Mouse (Mus musculus) testis, adult 2 months (tissue): ENCODE results near the gene Olfr667. TPM values are rescaled to one million over a fixed set of nuclear protein-coding genes. Genes with fewer than 3 reads are reported as not detected.
"Not testable (repeated sequence)": the region's sequence is repeated elsewhere in the genome, so short reads cannot be mapped to it uniquely, and the experiment has no call there.

Experiments
- H3K27ac ChIP-seq: fragments of 200-500 bp; 2 replicates; pipeline ENCODE4 v1.5.1; 2012; ENCODE audit warnings: low read depth, low read length; ENCODE audit not compliant: control insufficient read depth, insufficient read depth
- H3K27me3 ChIP-seq: fragments of 200-500 bp; 2 replicates; pipeline ENCODE4 v1.6.1; 2012; ENCODE audit warnings: mild to moderate bottlenecking, low read length, moderate library complexity; ENCODE audit not compliant: control insufficient read depth, insufficient read depth
- H3K36me3 ChIP-seq: fragments of 200-500 bp; 2 replicates; pipeline ENCODE4 v1.6.1; 2012; ENCODE audit warnings: mild to moderate bottlenecking, low read length; ENCODE audit not compliant: control insufficient read depth, insufficient read depth
- H3K4me1 ChIP-seq: fragments of 200-500 bp; 2 replicates; pipeline ENCODE4 v1.6.1; 2012; ENCODE audit warnings: low read length; ENCODE audit not compliant: control insufficient read depth, insufficient read depth
- H3K4me3 ChIP-seq: fragments of 200-500 bp; 2 replicates; pipeline ENCODE4 v1.5.1; 2012; ENCODE audit warnings: low read depth, mild to moderate bottlenecking, low read length, moderate library complexity, mixed read lengths; ENCODE audit not compliant: control insufficient read depth
- CTCF ChIP-seq: fragments of 200-500 bp; IDR thresholded peaks from 2 replicates; pipeline ENCODE4 v1.5.1; 2012; ENCODE audit warnings: low read depth, mild to moderate bottlenecking, inconsistent platforms, low read length, moderate library complexity; ENCODE audit not compliant: control insufficient read depth, insufficient read depth, insufficient replicate concordance
- POLR2A ChIP-seq: fragments of 200-500 bp; IDR thresholded peaks from 2 replicates; pipeline ENCODE4 v1.6.1; 2012; ENCODE audit warnings: low read depth, mild to moderate bottlenecking, inconsistent platforms, low read length, moderate library complexity; ENCODE audit not compliant: control insufficient read depth
- polyA plus RNA-seq: library from polyadenylated mRNA; depleted of rRNA; stranded (reverse); fragments of >200 nt; gene quantifications from 2 replicates; pipeline ENCODE4 v1.2.3, GENCODE M21; 2012; rRNA removed

The Olfr667 gene
- polyA plus RNA-seq, result not detected in 2 replicates

DNA sequence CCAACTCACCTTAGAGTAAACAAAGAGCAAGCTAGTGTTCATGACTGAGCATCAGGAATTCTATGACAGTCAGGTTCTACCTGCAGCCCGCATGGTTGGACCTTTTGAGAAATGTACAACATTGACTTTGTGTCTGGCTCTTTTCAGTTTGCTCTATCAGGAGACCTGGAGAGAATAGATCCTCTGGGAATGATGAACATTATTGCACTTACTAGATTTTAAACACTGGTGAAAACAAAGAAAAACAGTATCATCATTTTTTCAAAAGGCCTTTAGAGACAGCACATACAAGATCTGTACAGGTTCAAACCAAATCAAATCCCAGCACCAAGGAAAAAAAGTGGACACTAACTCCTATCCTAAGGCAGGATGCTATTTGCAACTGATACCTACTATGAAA lies at the start of gene Olfr667:
TSS of gene Olfr667 (minus strand) at position 101 of the 400 bp plus-strand sequence.
- no peaks in the 10 kb centered on the region for H3K27me3 ChIP-seq
- H3K4me1 ChIP-seq, result no peaks in the 10 kb centered on the region
- no peak for TF ChIP-seq CTCF
- no peak for TF ChIP-seq POLR2A
- H3K27ac ChIP-seq, result no peak within 1 kb of the TSS
- H3K4me3 ChIP-seq, result no peak within 1 kb of the TSS
- H3K36me3 ChIP-seq, result no peaks in the 10 kb centered on the region

DNA sequence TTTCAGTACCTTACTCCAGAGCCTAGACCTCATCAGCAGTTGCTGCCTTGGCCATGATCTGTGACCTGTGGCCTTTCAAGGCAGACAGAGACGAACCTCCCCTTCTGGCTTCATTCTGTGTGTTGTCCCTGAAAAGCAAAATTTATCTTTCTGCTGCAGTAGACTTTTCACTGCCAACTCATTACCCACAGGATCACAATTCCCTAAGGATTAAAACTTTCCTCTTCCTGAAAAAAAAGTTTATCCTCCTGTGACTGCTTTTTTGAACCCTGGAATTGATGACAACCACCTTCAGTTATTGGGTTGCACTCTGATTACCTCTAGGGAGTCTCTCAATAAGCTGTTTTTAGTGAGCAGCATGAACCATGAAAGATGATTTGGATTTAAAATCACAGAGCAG lies 41.2 kb upstream of the Olfr667 start, which contains the start of gene Olfr670:
TSS of gene Olfr670 (minus strand) at position 101 of the 400 bp plus-strand sequence.
- Histone ChIP-seq H3K36me3 (no peaks in the 10 kb centered on the region), H3K27me3 (no peaks in the 10 kb centered on the region), H3K4me1 (no peaks in the 10 kb centered on the region), H3K4me3 (no peak within 1 kb of the TSS), H3K27ac (no peak within 1 kb of the TSS)
- no peak for TF ChIP-seq CTCF
- no peak for TF ChIP-seq POLR2A

DNA sequence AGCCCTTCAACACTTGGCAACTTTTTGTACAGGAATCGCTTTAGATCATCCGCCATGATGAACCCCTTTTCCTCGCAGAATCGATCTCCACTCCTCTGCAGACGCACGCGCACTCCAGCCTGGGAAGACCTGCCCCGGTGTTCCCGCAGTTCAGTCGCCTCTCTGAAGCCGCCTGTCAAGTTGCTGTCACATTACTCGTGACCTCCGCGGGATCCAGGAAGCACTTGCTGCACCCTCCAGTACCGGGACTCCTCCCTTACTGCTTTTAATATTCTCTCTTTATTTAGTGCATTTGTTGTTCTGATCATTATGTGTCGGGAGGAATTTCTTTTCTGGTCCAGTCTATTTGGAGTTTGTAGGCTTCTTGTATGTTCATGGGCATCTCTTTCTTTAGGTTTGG lies 29.0 kb upstream of the Olfr667 start:
- not testable (repeated sequence) for H3K27ac ChIP-seq, H3K27me3 ChIP-seq, H3K36me3 ChIP-seq, H3K4me1 ChIP-seq, H3K4me3 ChIP-seq

DNA sequence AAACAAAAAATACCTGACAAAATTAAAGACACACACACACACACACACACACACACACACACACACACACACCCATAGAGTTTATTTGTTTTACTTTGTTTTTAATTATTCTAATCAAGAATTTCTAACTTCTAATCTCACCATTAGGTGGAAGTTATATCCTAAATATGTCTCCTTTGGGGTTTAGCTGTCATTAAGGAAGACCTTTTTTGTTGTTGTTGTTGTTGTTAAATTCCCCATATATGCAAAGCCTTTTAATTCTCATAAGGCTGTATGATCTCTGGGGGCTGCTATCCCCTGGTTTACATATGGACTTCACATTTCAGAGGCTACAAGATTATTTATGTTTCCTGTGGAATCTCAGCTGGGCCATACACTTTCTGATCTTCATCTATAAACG lies 12.7 kb upstream of the Olfr667 start, which contains the start of gene Olfr669:
TSS of gene Olfr669 (plus strand) at position 301 of the 400 bp plus-strand sequence.
- TF ChIP-seq POLR2A, result no peak
- no peak for TF ChIP-seq CTCF
- H3K36me3 ChIP-seq, result no peaks in the 10 kb centered on the region

DNA sequence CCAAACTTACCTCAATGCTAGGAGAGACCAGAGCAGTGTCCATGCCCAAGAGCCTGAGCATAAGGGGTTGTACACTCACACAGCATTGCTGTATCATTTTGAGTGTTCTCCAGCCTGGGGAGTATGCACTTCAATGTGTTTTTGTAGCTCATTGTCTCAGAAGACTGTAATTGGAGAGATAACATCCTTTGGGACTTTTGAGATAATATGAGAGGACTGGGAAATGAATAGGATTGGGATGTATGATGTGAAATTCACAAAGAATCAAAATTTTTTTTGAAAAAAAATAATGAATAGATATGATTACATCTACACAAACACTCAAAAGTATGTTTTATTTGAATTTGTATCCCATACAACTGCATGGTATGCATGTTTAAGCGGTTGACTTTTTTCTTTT lies 6.7 kb upstream of the Olfr667 start, which contains the start of gene Olfr668:
TSS of gene Olfr668 (minus strand) at position 101 of the 400 bp plus-strand sequence.
- Histone ChIP-seq H3K27ac (no peak within 1 kb of the TSS), H3K36me3 (no peaks in the 10 kb centered on the region), H3K4me3 (no peak within 1 kb of the TSS), H3K27me3 (no peaks in the 10 kb centered on the region), H3K4me1 (no peaks in the 10 kb centered on the region)
- no peak for TF ChIP-seq POLR2A
- no peak for TF ChIP-seq CTCF

More for the DNA sequence above, 12.7 kb upstream of the Olfr667 start, which contains the start of gene Olfr669:
- Histone ChIP-seq H3K4me1 (no peaks in the 10 kb centered on the region), H3K4me3 (no peak within 1 kb of the TSS), H3K27me3 (no peaks in the 10 kb centered on the region), H3K27ac (no peak within 1 kb of the TSS)

DNA sequence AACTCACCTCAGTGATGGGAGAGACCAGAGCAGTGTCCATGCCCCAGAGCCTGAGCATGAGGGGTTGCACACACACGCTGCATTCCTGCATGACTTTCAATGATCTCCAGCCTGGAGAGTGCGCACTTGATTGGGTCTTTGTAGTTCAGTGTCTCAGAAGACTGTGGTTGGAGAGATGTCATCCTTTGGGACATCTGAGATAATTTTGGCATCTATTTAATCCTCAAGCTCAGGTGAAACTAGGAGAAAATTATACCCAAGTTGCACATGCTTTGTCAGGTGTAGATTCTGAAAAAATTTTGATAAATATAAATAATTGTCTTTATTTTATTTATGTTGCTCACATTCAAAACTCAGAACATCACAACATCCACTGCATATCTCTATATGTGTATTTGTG lies 25.4 kb downstream of the Olfr667 start, which contains the start of gene Olfr666:
TSS of gene Olfr666 (minus strand) at position 101 of the 400 bp plus-strand sequence.
- TF ChIP-seq POLR2A (no peak), CTCF (no peak)
- Histone ChIP-seq H3K27ac (no peak within 1 kb of the TSS), H3K27me3 (no peaks in the 10 kb centered on the region), H3K4me3 (no peak within 1 kb of the TSS), H3K36me3 (no peaks in the 10 kb centered on the region), H3K4me1 (no peaks in the 10 kb centered on the region)

DNA sequence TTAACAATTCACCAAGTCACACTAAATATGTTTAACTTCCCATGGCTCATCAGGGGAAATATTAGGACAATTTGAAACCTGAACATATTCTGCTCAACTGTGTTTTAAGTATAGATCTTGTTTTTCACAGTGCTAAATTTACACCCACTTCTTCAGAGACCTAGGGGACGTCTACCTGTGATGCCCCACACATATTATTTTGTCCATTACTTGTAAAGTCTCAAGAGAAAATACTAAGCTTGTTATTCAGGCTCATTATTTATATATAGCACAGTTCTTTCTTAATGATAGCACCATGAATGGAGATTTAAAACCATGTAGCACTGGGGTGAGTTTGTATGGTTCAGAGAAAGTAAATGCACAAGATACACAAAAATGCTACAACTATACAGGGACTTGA lies 43.6 kb downstream of the Olfr667 start, which contains the start of gene Olfr665:
TSS of gene Olfr665 (plus strand) at position 301 of the 400 bp plus-strand sequence.
- Histone ChIP-seq H3K27ac (no peak within 1 kb of the TSS), H3K36me3 (no peaks in the 10 kb centered on the region), H3K4me1 (no peaks in the 10 kb centered on the region), H3K4me3 (no peak within 1 kb of the TSS), H3K27me3 (no peaks in the 10 kb centered on the region)
- no peak for TF ChIP-seq POLR2A
- no peak for TF ChIP-seq CTCF

Other genes with a start within 250 kb of the Olfr667 start
- gene Olfr661, start 235.0 kb downstream of the Olfr667 start, polyA plus RNA-seq, result not detected in 2 replicates
- not detected in 2 replicates for gene Usp17le, start 144.0 kb downstream of the Olfr667 start, polyA plus RNA-seq
- gene Usp17lb, start 78.9 kb downstream of the Olfr667 start, polyA plus RNA-seq, result not detected in 2 replicates
- gene Usp17la, start 64.5 kb downstream of the Olfr667 start, polyA plus RNA-seq, result not detected in 2 replicates
- gene Olfr665, start 43.5 kb downstream of the Olfr667 start, polyA plus RNA-seq, result not detected in 2 replicates
- not detected in 2 replicates for gene Olfr666, start 25.5 kb downstream of the Olfr667 start, polyA plus RNA-seq
- gene Olfr668, start 6.6 kb upstream of the Olfr667 start, polyA plus RNA-seq, result not detected in 2 replicates
- not detected in 2 replicates for gene Olfr669, start 12.8 kb upstream of the Olfr667 start, polyA plus RNA-seq
- gene Olfr670, start 41.1 kb upstream of the Olfr667 start, polyA plus RNA-seq, result not detected in 2 replicates
- not detected in 2 replicates for gene Olfr671, start 57.6 kb upstream of the Olfr667 start, polyA plus RNA-seq
- gene Olfr672, start 80.5 kb upstream of the Olfr667 start, polyA plus RNA-seq, result not detected in 2 replicates
- not detected in 2 replicates for gene Olfr675, start 107.0 kb upstream of the Olfr667 start, polyA plus RNA-seq
- gene Olfr676, start 111.2 kb upstream of the Olfr667 start, polyA plus RNA-seq, result not detected in 2 replicates
- not detected in 2 replicates for gene Olfr677, start 129.9 kb upstream of the Olfr667 start, polyA plus RNA-seq
- gene Olfr678, start 143.0 kb upstream of the Olfr667 start, polyA plus RNA-seq, result not detected in 2 replicates
- not detected in 2 replicates for gene Olfr679, start 159.7 kb upstream of the Olfr667 start, polyA plus RNA-seq
- gene Olfr680-ps1, start 171.3 kb upstream of the Olfr667 start, polyA plus RNA-seq, result not detected in 2 replicates
- not detected in 2 replicates for gene Olfr681, start 195.4 kb upstream of the Olfr667 start, polyA plus RNA-seq
- not detected in 2 replicates for gene Olfr683, start 225.5 kb upstream of the Olfr667 start, polyA plus RNA-seq
- gene Olfr684, start 242.2 kb upstream of the Olfr667 start, polyA plus RNA-seq, result not detected in 2 replicates